Mouse (Mus musculus) neural tube, embryonic 15.5 days (tissue): ENCODE measurements around the gene Abhd12. TPM values are rescaled to one million over a fixed set of nuclear protein-coding genes. Genes with fewer than 3 reads are reported as not detected.
A peak's percentile ranks its signal among the peaks of the same experiment; 100 is the strongest.

Source experiments
- ATAC-seq: fragments of 200-750 bp; cut with Nextera tagmentation; 2 replicates; pipeline ENCODE4 v1.8.0; 2017; ENCODE audit warnings: mild to moderate bottlenecking, moderate TSS enrichment, moderate library complexity; ENCODE audit not compliant: low FRiP score
- H3K27ac ChIP-seq: fragments of 300-500 bp; sonication (generic); replicated peaks from 2 replicates; pipeline ENCODE4 v1.5.1; 2015; ENCODE audit warnings: mild to moderate bottlenecking, inconsistent platforms
- H3K27me3 ChIP-seq: fragments of 300-500 bp; sonication (generic); replicated peaks from 2 replicates; pipeline ENCODE4 v1.6.1; 2015; ENCODE audit warnings: inconsistent platforms
- H3K36me3 ChIP-seq: fragments of 300-500 bp; sonication (generic); 2 replicates; pipeline ENCODE4 v1.6.1; 2015; ENCODE audit warnings: inconsistent platforms
- H3K4me1 ChIP-seq: fragments of 300-500 bp; sonication (generic); 2 replicates; pipeline ENCODE4 v1.6.1; 2015; ENCODE audit warnings: inconsistent platforms
- H3K4me2 ChIP-seq: fragments of 300-500 bp; sonication (generic); 2 replicates; pipeline ENCODE4 v1.6.1; 2015; ENCODE audit warnings: inconsistent platforms, mild to moderate bottlenecking, moderate library complexity
- H3K4me3 ChIP-seq: fragments of 300-500 bp; sonication (generic); replicated peaks from 2 replicates; pipeline ENCODE4 v1.5.1; 2015; ENCODE audit warnings: mild to moderate bottlenecking, inconsistent platforms
- H3K9ac ChIP-seq: fragments of 300-500 bp; sonication (generic); replicated peaks from 2 replicates; pipeline ENCODE4 v1.6.1; 2015; ENCODE audit warnings: mild to moderate bottlenecking, inconsistent platforms
- H3K9me3 ChIP-seq: fragments of 300-500 bp; sonication (generic); replicated peaks from 2 replicates; pipeline ENCODE4 v1.6.1; 2016; ENCODE audit warnings: inconsistent platforms
- WGBS: fragments of 180-500 bp; shearing (Covaris S2); methylation state at CpG from one replicate; pipeline ENCODE4 v1.1.7; 2015; ENCODE audit warnings: mixed read lengths; 5-methylcytosine and 5-hydroxymethylcytosine counted together
- polyA plus RNA-seq: library from polyadenylated mRNA; unstranded; fragments of >200 nt; fragmentation: Nextera tagmentation; extraction: Ambion mirVana; gene quantifications from 2 replicates; pipeline ENCODE4 v1.2.1, GENCODE M21; 2015

Abhd12 gene
- polyA plus RNA-seq, 1 experiment from 2014 or later: 148 TPM

DNA sequence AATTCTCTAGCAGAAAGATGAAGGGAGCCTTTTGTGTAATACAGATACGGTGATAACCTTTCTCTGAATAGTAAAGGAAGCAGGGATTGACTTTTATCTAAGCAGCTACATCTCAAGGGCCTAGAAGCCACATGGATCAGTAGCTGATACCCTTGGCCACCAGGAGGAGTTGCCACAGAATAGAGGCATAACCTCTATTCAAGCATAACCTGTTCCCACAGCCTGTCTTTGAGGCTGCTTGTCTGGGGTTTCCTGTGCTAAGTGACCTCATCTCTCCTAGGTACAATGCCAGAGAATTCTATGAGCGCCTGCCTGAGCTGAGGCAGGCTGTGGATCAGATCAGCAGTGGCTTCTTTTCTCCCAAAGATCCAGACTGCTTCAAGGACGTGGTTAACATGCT is 76.4 kb downstream of the Abhd12 start:
- WGBS: 89% methylated on average over 3 of the region's 3 CpGs
- no peaks in the 10 kb centered on the region for H3K9me3 ChIP-seq
- no peak overlapping the region for H3K4me3 ChIP-seq
- H3K27ac ChIP-seq: no peak overlapping the region
- no peaks in the 10 kb centered on the region for H3K27me3 ChIP-seq
- peaks cover 96% of the 10 kb centered on the region for H3K36me3 ChIP-seq
- no peak for ATAC-seq
- H3K9ac ChIP-seq: no peak overlapping the region
- H3K4me2 ChIP-seq: no peak overlapping the region
- no peaks in the 10 kb centered on the region for H3K4me1 ChIP-seq

DNA sequence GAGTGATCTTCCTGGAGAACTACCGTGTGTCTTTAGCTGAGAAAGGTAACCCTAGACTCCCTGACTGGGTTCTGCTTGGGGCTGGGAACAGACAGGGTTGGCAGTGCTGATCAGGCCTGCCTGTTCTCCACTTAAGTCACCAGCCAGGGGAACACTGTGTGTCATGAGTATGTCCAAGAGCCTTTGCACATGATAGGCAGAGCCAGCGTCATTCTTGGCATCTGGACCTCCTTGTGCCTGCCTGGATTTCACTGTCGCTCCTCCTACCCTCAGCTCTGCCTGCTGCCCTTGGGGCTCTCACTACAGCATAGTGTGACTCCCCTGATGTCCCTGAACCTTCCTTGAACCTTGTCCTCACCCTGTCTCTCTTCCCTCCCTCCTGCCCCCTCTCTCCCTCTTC is 78.1 kb downstream of the Abhd12 start:
- Histone ChIP-seq H3K4me2 (no peak overlapping the region), H3K27ac (no peak overlapping the region), H3K9me3 (no peaks in the 10 kb centered on the region), H3K4me3 (no peak overlapping the region), H3K36me3 (peaks cover 84% of the 10 kb centered on the region), H3K27me3 (no peaks in the 10 kb centered on the region), H3K9ac (no peak overlapping the region), H3K4me1 (no peaks in the 10 kb centered on the region)
- WGBS: 93% methylated on average over 3 of the region's 3 CpGs
- ATAC-seq: no peak

GRCm38 (mm10) chr2:150822987-150823386 is 81.6 kb downstream of the Abhd12 start:
- H3K36me3 ChIP-seq: peaks cover 80% of the 10 kb centered on the region
- H3K9me3 ChIP-seq: no peaks in the 10 kb centered on the region
- H3K27me3 ChIP-seq: no peaks in the 10 kb centered on the region
- H3K4me1 ChIP-seq: no peaks in the 10 kb centered on the region
- no peak overlapping the region for H3K4me3 ChIP-seq
- H3K9ac ChIP-seq: no peak overlapping the region
- no peak overlapping the region for H3K4me2 ChIP-seq
- no peak overlapping the region for H3K27ac ChIP-seq
- ATAC-seq: no peak
- WGBS: 82% methylated on average over 8 of the region's 8 CpGs

- H3K9me3 ChIP-seq: no peaks in the 10 kb centered on the region
- 91% methylated on average over 8 of the region's 8 CpGs for WGBS
Measured at GRCm38 (mm10) chr2:150820720-150821119, 83.8 kb downstream of the Abhd12 start.

GRCm38 (mm10) chr2:150818742-150819141 is 85.8 kb downstream of the Abhd12 start:
- ATAC-seq: no peak
- 92% methylated on average over 8 of the region's 8 CpGs for WGBS
- peaks cover 81% of the 10 kb centered on the region for H3K36me3 ChIP-seq
- no peaks in the 10 kb centered on the region for H3K27me3 ChIP-seq
- no peaks in the 10 kb centered on the region for H3K4me1 ChIP-seq
- H3K9ac ChIP-seq: no peak overlapping the region
- H3K27ac ChIP-seq: no peak overlapping the region
- no peaks in the 10 kb centered on the region for H3K9me3 ChIP-seq
- H3K4me2 ChIP-seq: no peak overlapping the region
- H3K4me3 ChIP-seq: no peak overlapping the region

More at GRCm38 (mm10) chr2:150820720-150821119, 83.8 kb downstream of the Abhd12 start:
- Histone ChIP-seq H3K9ac (no peak overlapping the region), H3K36me3 (peaks cover 80% of the 10 kb centered on the region), H3K27ac (no peak overlapping the region), H3K27me3 (no peaks in the 10 kb centered on the region), H3K4me1 (no peaks in the 10 kb centered on the region), H3K4me3 (no peak overlapping the region), H3K4me2 (no peak overlapping the region)
- ATAC-seq: no peak

DNA sequence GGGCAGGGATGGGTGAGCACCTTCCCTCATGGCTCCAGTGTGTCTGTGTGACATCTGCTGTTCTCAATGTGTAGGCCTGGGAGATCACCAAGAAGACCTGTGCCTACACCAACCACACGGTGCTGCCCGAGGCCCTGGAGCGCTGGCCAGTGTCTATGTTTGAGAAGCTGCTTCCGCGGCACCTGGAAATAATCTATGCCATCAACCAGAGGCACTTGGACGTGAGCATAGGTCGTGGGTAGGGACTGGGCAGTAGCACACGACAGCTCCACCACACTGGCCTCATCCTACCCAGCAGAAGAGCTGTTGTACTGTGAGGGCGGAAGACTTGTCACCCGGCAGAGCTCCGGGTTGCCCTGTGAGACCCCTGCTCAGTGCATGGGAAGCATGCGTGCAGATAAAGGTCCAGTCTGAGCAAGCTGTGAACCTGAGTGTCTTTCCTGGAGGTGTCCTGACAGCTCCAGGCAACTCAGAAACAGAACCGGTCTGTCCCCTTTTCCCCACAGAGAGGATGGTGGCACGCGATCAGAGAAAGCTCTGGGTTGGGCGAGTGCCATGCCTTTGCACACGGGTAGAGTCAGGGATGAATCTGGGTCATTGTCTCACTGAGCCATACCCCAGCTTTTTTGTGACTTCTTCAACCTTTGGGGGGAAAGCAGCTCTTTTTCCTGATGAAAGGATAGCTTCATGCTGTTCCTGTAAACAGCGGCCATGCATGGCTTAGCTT is 87.7 kb downstream of the Abhd12 start:
- WGBS: 94% methylated on average over 18 of the region's 18 CpGs
- Histone ChIP-seq H3K4me3 (no peak overlapping the region), H3K9ac (no peak overlapping the region), H3K4me2 (no peak overlapping the region), H3K4me1 (no peaks in the 10 kb centered on the region), H3K9me3 (no peaks in the 10 kb centered on the region), H3K27ac (no peak overlapping the region), H3K27me3 (no peaks in the 10 kb centered on the region), H3K36me3 (peaks cover 92% of the 10 kb centered on the region)
- ATAC-seq: no peak

DNA sequence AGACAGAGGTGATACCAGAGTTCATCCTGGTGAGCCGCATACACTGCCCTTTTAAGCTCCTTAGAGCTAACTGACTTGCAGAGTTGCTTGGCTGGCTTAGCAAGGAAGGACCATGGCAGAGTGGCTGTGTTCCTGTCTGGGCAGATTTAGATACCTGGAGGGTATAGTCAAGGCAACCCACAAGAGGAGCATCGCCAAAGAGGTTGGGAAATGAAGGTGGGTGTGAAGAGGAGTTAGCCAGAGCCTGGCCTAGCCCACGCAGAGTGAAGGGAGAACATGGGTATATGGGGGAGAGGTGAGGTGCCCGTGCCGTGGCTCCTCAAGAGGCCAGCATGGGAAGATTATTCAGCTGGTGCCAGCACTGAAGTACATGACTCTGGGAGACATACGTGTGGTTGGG is 91.7 kb downstream of the Abhd12 start:
- H3K4me3 ChIP-seq: no peak overlapping the region
- 93% methylated on average over 6 of the region's 6 CpGs for WGBS
- H3K36me3 ChIP-seq: peaks cover 93% of the 10 kb centered on the region
- H3K27ac ChIP-seq: no peak overlapping the region
- no peak overlapping the region for H3K4me2 ChIP-seq
- H3K9ac ChIP-seq: no peak overlapping the region
- no peaks in the 10 kb centered on the region for H3K27me3 ChIP-seq
- no peak for ATAC-seq
- H3K9me3 ChIP-seq: no peaks in the 10 kb centered on the region
- H3K4me1 ChIP-seq: no peaks in the 10 kb centered on the region

- Histone ChIP-seq H3K4me1 (no peaks in the 10 kb centered on the region), H3K36me3 (peaks cover 88% of the 10 kb centered on the region), H3K9me3 (no peaks in the 10 kb centered on the region), H3K9ac (no peak overlapping the region), H3K4me3 (no peak overlapping the region), H3K27ac (no peak overlapping the region), H3K27me3 (no peaks in the 10 kb centered on the region), H3K4me2 (no peak overlapping the region)
- no peak for ATAC-seq
- WGBS: 88% methylated on average over 5 of the region's 5 CpGs
Measured at GRCm38 (mm10) chr2:150810603-150811002, 93.9 kb downstream of the Abhd12 start.

GRCm38 (mm10) chr2:150808812-150809211 is 95.7 kb downstream of the Abhd12 start:
- H3K4me2 ChIP-seq: no peak overlapping the region
- H3K36me3 ChIP-seq: peaks cover 80% of the 10 kb centered on the region
- H3K27ac ChIP-seq: peak overlapping the region; percentile 28; the same call in 1 of the 2 replicates
- no peak overlapping the region for H3K4me3 ChIP-seq
- WGBS: 83% methylated on average over 6 of the region's 6 CpGs
- peak; percentile 53 for ATAC-seq
- H3K27me3 ChIP-seq: no peaks in the 10 kb centered on the region
- H3K4me1 ChIP-seq: no peaks in the 10 kb centered on the region
- H3K9me3 ChIP-seq: no peaks in the 10 kb centered on the region
- no peak overlapping the region for H3K9ac ChIP-seq

GRCm38 (mm10) chr2:150808381-150808780 is 96.2 kb downstream of the Abhd12 start:
- 67% methylated on average over 6 of the region's 6 CpGs for WGBS
- peak overlapping the region; percentile 28; the same call in 1 of the 2 replicates for H3K27ac ChIP-seq
- H3K4me2 ChIP-seq: no peak overlapping the region
- no peaks in the 10 kb centered on the region for H3K9me3 ChIP-seq
- peaks cover 76% of the 10 kb centered on the region for H3K36me3 ChIP-seq
- no peaks in the 10 kb centered on the region for H3K4me1 ChIP-seq
- no peak overlapping the region for H3K4me3 ChIP-seq
- H3K27me3 ChIP-seq: no peaks in the 10 kb centered on the region
- no peak overlapping the region for H3K9ac ChIP-seq
- ATAC-seq: peak; percentile 78

DNA sequence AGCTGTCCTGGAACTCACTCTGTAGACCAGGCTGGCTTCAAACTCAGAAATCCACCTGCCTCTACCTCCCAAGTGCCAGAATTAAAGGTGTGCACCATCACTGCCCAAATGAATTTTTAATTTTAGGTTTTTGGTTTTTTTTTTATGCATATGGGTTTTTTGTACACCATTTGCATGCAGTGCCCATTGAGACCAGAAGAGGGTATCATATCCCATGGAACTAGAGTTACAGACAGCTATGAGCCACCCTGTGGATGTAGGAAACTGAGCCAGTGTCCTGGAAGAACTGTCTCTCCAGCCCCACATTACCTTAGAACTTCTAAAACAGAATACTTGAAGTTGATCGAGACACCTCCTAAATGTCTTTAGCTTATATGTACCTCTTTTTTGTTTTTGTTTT is 101.5 kb downstream of the Abhd12 start:
- Histone ChIP-seq H3K9me3 (no peaks in the 10 kb centered on the region), H3K9ac (no peak overlapping the region), H3K27me3 (no peaks in the 10 kb centered on the region), H3K4me1 (no peaks in the 10 kb centered on the region), H3K36me3 (peaks cover 58% of the 10 kb centered on the region), H3K4me2 (no peak overlapping the region), H3K27ac (no peak overlapping the region), H3K4me3 (no peak overlapping the region)
- ATAC-seq: no peak
- WGBS: 92% methylated on average over 1 of the region's 1 CpGs

GRCm38 (mm10) chr2:150800616-150801015 is 103.9 kb downstream of the Abhd12 start:
- H3K36me3 ChIP-seq: peaks cover 52% of the 10 kb centered on the region

More at GRCm38 (mm10) chr2:150800616-150801015, 103.9 kb downstream of the Abhd12 start:
- Histone ChIP-seq H3K4me1 (no peaks in the 10 kb centered on the region), H3K4me3 (no peak overlapping the region), H3K9me3 (no peaks in the 10 kb centered on the region), H3K27ac (no peak overlapping the region), H3K4me2 (no peak overlapping the region), H3K27me3 (no peaks in the 10 kb centered on the region), H3K9ac (no peak overlapping the region)
- no peak for ATAC-seq
- 90% methylated on average over 5 of the region's 5 CpGs for WGBS
